Mouse (Mus musculus) thymus, postnatal 14 days (tissue): ENCODE results near the gene Hnrnpc.
A peak's percentile ranks its signal among the peaks of the same experiment; 100 is the strongest.

ENCODE experiments used
- DNase-seq: peaks from one replicate; pipeline ENCODE4 v3.0.0; 2021

The Hnrnpc gene

DNA sequence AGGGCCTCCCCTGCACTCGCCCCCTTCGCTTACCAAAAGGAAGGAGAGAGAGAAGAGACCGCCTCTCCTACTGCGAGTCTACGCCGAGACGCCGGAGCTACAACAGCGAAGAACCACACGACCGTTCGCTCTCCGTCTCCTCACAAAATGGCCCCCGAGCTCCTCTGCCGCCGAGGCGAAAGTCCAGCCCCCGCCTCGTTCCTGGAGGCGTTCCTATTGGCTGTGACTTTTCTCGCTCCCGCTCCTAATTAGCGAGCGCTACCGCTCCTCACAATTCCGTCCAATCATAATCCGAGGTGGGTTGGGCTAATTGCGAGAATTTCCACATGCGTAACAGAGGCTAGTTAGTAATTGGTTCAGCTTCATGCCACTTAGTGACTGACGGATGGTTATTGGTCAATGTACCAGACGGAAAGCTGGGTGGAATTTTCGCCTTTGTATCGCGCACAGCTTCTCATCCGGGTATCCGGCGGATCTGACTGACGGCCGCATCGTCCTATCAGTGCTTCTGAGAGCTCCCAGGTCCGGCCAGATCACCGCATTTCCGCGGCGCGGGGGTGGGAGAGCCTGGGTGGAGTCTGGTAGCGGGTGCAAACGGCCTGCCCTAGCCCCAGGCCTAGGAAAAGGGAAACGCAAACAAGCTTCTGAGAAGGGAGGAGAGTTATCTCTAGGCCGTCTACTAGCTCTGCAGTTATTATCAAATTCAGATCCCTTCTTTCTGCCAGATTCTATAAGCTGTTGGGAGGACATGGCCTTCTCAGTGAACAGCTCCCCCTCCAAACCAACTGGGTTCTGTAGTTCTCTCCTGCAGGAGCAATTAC lies at the start of gene Hnrnpc:
Gene Hnrnpc, minus strand, starts transcription at position 173 of the 821 bp plus-strand sequence.
- peak; percentile 100 for DNase-seq

DNA sequence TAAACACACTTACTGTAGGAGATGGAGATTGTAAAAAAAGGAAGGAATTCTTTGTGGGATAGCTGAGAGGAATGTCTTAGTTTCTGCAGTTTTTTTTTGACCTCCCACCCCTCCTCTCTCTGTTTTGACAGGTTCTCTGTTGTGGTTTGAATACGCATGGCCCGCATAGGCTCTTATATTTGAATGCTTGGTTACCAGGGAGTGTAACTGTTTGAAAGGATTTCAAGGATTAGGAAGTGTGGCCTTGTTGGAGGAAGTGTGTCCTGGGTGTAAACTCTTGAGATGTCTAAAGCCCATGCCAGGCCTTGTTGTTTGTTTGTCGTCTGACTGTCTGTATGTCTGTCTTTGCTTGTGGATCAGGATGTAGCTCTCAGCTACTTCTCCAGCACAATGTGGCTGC lies 48.8 kb upstream of the Hnrnpc start:
- no peak for DNase-seq

DNA sequence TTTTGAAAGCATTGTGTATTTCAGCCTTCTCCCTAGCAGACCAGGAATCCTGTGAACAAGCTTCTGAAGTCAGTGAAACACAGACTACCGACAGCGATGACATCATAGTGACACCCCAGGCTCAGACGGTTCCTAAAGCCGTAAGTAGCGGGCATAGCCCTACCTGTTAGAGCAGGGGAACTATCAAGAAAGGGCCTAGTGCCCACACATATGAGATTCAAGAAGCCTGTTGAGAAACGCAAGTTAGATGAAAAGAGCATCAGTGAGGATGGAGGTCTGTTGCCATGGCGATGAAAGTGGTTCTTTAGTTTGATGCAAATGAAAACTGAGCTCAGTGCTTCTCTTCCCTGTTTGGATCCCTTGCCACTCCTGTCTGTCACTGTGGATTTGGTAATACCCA lies 48.4 kb upstream of the Hnrnpc start:
- no peak for DNase-seq

DNA sequence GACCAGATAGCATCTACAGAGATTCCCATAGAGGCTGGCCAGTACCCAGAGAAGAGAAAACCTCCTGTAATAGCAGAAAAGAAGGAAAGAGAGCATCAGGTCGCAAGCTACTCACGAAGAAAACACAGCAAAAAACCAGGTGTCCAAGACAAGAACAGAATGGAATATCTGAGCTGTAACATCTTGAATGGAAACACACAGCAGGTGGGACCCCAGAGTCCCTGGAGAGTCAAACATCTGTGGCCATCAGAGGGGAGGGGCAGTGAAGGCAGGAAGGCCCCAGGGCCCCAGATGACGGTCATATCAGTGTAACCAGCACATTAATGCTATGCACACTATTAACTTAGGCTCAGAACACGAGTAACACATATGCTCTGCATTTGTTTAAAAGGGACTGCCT lies 46.1 kb upstream of the Hnrnpc start:
- DNase-seq, result no peak

DNA sequence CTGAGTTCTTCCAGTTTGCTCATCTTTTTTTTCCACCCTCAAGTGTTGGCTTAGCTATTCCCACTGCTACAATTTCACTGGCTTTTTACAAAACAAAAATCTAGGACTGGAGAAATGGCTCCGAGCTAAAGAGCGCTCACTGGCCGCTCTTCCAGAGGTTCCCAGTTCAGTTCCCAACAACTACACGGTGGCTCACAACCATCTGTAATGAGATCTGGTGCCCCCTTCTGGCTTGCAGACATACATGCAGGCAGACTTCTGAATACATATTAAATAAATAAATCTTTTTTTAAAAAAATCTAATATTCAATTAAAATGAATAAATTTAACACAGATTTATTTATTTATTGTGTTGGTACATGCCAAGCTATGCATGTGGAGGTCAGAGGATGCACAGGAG lies 42.7 kb upstream of the Hnrnpc start:
- peak; percentile 49 for DNase-seq

DNA sequence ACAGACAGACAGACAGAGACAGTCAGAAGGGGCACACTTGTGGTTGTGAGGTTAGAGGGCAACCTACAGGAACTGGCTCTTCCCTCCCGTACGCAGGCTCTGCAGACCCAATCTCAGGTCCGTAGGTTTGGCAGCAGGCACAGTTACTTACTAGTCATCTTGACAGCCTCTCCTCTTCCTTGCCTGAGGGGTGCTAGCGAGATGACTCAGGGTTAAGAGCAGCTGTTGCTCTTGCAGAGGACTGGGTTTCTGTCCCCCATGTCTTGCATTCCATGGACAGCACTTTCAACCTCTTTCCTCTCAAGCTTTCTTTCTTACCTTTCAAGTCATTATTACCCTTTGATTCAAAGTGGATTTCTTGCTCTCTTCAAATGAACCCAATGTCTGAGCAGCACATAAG lies 40.3 kb upstream of the Hnrnpc start:
- DNase-seq, result no peak

DNA sequence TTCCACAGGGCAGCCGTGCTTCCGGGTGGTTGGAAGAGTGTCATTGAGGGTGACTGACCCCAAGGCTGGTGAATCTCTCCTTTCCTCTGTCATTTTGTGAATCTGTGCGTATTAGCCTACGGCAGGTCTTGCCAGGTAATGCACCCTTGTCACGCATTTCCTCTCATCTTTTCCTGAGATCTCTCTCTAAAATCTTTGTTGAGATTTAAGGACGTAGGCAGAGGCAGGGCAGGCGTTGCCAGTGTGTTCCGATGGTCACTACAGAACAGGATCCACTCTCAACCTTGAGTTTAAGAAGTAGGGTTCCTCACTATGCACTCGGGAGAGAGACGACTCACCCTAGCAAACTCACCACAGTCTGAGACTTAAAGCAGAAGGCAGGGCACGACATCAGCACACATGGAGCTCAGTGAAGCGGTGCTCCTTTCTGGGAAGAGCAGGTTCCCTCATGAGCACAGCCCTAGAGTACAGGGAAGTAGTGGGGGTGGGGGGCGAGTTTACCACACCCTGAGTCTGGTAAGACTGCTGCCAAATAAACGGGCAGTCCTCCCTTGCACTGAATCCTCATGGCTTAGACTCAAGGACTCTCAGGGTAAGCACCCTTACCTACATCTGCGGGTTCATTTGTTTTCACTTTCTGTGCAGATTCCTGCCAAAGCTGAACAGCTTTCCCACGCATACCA lies 37.8 kb upstream of the Hnrnpc start:
- no peak for DNase-seq

DNA sequence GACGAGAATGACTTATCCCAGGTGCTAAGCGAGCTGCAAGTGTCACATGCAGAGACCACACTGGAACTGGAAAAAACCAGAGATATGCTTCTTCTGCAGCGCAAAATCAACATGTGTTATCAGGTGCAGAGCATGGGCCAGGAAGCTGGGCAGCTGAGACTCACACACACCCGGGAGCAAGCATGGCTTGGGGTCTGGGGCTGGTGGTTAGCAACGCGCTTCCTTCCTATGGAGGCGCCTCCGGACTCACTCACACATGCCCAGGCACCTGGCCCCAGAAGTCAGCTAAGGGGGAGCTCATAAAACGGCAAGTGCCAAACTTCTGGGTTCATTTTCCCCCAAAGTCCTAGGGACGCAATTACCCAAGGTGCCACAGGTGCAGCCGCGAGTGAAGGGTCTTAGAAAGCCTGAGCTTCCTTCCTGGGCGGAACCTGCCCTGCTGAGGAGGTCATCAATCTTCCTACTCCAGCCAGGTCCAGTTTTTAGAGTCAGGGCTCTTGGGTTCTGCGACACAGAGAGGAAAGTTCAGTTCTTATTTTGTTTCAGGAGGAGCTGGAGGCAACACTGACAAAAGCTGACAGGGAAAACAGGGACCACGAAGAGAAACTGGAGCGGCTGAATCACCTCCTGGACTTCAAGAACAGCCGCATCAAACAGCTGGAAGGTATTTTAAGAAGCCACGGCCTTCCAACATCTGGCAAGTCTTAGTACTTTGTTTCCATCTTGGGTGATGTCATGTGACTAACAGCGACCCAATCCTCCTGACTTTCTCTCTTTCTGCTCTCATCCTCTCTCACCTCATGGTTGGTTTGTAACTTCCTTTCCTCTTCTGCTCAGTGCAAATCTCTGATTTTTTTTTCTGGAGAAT lies 37.0 kb upstream of the Hnrnpc start:
- peak; percentile 42 for DNase-seq

DNA sequence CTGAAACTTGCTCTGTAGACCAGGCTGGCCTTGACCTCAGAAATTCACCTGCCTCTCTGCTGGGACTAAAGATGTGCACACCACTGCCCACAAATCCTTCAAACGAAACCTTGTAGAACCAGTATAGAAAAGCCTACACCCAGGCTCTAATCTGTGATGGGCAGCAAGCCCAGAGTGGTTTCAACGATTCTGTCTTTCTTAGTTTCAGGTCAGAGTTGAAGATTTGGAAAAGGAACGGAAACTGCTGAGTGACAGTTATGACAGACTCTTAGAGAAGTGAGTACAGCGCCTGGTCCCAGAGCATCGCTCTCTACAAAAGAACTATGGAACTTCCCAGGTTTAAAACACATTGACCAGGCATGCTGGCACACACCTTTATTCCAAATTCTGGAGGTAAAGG lies 29.8 kb upstream of the Hnrnpc start:
- DNase-seq, result no peak

DNA sequence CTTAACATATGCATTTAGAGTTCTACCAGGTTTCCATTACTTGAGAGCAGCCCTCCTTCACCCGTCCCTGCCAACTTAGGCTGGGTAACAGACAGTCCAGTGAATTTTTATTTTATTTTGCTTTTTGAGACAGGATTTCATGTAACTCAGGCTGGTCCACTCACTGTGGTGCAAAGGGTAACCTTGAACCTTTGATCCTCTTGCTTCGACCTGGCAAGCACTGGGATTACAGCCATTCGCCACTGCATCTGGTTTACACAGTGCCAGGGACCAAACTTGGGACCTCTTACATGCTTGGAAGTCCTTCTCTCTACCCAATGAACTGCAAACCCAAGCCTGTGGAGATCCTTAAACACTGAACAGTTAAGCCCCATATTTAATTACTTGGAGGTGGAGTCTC lies 20.8 kb upstream of the Hnrnpc start:
- DNase-seq, result no peak

DNA sequence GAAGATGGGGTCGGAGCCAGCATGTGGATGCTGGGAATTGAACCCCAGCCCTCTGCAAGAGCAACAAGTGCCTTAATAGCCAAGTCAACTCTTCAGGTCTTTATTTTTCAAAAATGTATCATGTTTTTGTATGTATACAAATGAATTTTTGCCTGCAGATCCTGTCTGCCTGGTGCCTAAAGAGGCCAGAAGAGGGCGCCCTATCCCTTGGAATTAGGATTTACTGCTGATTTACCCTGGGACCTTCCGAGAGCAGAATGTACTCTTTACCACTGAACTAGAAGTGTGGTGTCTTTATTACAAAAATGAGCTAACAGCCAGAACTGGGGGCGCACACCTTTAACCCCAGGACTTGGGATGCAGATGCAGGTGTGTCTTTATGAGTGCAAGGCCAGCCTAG lies 20.1 kb upstream of the Hnrnpc start:
- peak; percentile 81 for DNase-seq

DNA sequence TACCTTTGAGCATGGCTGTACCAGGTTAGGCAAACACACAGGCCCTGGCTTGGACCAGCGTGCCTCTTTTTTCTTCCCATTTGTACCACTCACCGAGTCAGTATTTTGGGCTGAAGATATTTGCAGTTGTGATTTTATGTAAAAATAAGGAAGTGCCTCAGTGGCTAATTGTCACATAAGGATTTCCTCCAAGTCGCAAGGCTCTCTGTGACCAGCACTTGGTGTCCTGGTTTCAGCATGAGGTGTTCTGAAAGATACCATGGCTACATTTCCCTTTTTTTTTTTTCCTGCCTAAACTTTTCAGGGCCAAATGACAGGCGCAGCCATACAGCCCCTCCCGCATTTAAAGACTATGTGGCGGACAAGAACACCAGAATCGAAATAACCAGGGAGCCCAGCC lies 16.3 kb upstream of the Hnrnpc start:
- DNase-seq, result no peak

DNA sequence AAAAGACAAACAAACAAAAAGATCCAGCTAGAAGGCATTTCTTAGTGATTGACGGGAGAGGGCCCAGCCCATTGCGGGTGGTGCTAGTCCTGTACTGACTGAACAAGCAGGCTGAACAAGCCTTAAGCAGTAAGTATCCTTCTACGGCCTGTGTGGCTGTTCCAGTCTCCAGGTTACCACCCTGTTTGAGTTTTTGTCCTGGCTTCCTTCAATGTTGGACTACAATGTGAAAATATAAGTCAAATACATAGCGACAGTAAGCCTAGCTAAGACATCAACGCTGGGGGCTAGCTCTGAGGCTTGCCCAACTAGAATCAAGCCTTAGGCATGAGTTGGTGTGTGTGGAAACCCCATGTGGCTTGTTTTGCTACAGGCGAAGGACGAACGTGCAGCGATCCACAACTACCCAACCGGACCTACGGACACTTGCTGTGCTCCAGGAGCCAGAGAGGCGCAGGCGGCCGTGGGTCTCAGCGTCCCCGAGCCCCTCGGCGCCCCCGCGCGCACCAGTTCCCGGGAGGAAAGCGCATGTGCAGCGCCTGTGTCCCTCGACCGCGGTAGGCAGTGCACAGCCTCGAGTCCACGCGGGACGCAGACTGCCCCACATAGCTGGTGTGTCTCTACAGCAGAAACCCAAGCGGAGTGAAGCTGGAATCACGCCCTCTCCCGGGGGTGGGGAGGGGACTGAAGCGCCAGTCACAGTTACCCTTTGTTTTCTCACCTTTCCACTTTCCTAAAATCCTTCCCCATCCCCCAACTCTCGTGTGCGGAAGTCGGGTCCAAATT lies 15.2 kb upstream of the Hnrnpc start:
- DNase-seq, result peak; percentile 54

DNA sequence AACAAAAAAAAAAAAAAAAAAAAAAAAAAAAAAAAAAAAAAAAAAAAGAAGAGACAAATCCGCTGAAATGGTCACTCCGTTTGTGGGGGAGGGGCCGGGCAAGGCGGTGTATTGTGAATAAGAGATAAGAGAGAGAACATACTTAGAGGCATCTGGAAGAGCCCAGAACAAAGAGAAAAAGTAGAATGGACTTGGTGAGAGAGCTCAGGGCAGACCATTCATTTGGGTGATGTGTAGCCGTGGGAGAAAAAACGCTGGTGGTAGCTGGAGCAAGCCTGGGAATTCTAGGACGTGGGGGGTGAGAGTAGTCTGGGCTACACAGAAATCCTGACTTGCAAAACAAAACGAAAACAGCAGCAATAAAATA lies 14.6 kb upstream of the Hnrnpc start:
- no peak for DNase-seq

DNA sequence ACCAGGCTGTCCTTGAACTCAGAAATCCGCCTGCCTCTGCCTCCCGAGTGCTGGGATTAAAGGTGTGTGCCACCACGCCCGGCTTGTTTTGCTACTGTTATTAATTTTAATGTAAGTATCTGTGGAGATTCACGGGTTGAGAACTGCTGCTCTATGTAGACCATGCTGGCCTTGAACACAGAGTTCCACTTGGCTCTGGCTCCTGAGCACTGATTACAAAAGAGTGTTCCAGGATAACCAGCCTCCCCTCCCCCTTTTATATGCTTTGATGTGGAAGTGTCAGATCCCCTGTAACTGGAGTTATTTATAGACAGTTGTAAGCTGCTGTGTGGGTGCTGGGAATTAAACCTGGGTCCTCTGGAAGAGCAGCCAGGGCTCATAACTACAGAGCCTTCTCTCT lies 13.4 kb upstream of the Hnrnpc start:
- DNase-seq, result no peak

DNA sequence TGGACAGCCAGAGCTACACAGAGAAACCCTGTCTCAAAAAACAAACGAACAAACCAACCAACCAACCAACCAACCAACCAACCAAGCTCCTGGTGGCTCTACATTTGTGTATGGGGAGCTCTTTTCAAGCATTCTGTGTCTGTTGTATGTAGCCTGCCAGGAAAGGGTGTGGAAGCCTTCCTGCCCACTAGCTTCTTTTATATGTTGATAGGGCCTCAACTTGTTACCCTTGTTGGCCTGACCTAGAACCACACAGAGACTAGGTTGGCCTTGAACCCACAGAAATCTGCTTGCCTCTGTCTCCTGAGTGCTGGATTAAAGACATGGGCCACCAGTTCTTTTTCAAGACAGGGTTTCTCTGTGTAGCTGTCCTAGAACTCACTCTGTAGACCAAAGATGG lies 10.3 kb upstream of the Hnrnpc start:
- no peak for DNase-seq

DNA sequence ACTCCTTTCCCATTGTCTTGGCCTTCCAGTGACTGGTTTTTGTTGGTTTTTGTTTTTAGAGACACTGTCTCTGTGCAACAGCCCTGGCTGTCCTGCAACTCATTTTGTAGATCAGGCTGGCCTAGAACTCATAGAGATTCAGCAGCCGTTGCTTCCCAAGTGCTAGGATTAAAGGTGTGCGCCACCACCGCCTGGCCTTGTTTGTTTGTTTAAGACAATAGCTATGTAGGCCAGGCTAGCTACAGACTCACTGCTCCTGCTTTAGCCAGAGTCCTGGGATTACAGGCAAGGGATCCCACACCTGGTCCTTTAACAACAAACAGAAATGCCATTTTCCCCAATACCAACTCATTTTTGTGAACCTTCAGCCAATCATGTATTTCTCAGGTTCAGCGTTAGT lies 6.5 kb upstream of the Hnrnpc start, which contains the start of gene Rpgrip1:
Gene Rpgrip1, plus strand, starts transcription at position 359 of the 400 bp plus-strand sequence.
- DNase-seq, result no peak

DNA sequence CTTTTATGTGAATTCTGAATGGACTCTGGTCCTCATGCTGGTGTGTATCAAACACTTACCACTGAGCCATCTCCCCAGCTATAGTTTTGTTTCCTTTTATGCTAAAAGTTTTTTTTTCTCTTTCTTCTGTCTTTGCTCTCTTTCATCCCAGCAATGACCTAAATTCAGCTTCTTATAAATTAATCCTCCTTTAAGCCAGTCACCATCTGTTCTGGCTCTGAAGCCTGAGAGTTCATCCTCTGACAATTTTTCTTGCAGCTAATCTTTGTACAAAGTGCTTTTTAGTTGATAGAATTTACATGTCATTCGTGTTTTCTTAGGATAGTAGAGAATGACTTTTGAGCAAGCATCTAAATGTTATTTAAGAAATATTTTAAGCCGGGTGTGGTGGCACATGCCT lies 4.2 kb upstream of the Hnrnpc start:
- DNase-seq, result no peak

DNA sequence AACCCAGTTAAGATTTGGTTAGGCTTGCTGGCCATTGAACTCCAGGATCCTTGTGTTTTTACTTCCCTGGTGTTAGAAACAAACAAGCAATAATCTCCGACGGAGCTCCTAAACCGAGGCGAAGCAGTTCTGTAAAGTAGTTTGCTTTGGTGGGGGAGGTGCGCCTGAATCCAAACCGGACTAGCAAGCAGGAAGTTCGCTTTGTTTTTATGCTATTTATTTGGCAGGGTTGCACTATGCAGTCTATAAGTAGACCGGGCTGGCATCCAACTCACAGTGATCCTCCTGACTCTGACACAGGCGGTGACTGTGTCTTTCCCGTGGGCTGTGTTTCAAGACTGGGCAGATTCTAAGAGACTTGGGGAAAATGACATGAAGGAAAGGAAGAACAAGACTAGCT lies 2.9 kb upstream of the Hnrnpc start:
- DNase-seq, result peak; percentile 38

DNA sequence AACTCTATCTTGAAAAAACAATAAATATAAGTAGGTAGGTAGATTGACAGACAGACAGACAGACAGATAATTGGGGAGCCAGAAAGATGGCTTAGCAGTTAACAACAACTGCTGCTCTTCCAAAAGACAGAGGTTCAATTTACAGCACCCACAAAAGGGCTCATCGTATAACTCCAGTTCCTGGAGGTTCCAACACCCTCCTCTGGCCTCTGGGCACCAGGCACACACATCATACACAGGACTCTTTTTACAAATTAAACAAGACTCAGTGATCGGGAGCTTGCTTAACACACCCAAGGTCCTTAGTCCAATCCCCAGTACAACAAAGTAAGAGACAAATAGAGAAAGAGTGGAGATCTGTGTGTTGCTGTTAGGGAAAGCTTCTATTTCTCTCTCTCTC lies 1.5 kb upstream of the Hnrnpc start:
- DNase-seq, result no peak

DNA sequence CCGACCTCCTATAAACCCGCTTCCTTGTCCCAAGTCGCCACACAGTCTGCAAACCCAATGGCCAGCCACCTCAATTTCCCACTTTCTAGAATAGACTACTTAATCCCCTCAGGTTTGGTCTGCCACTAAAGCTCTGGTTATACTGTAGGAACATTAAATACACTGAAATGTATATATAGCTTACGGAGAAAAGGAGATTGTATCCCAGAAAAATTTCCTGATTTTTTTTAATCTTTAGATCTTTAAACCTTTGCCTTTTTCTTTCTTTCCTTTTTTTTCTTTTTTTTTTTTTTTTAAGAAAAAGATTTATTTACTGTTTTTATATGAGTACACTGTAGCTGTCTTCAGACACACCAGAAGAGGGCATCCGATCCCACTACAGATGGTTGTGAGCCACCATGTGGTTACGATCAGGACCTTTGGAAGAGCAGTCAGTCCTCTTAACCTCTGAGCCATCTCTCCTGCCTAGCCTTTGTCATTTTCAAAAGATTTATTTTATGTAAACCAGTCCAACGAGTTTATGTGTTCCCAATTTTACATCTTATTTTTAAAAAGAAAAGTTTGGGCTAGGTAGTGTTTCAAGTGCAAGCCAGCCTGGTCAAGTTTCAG lies 953 bp upstream of the Hnrnpc start:
- DNase-seq, result no peak

DNA sequence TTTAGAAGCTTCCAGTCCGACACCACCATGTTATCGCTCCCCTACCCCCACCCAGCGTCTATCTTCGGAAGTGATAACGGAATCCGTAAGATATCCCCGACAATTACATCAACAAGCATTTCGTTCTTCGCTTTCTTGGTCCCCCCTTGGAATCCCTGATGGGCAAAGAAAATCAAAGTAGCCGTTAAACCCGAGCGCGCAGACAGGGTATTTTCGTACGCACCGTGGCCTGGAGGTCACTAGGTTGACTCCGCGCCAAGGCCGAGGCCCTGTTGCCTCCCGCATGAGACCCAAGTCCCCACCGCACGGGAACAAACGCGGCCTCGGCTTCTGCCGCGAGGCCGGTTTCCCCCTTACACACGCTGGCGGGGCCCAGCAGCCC lies 363 bp downstream of the Hnrnpc start:
- DNase-seq, result peak; percentile 65
